Mouse (Mus musculus) adrenal gland (tissue): ENCODE data around the gene Fut9.

Experiments used
- intact Hi-C: fragments of 180-260 bp; cut with DNase I; formaldehyde crosslinking; loops from one replicate; pipeline ENCODE4 v1.15.1; 2025
- long read RNA-seq, 2 experiments: library from polyadenylated mRNA; unstranded; transcript quantifications; one replicate each; pipeline ENCODE4 v2.0.0; 2020; ENCODE audit warnings: borderline replicate concordance in 1 of 2; ENCODE audit not compliant: insufficient replicate concordance in 1 of 2

Gene Fut9
- long read RNA-seq, experiment 1, result 0 reads
- long read RNA-seq, experiment 2, result 0 reads

DNA sequence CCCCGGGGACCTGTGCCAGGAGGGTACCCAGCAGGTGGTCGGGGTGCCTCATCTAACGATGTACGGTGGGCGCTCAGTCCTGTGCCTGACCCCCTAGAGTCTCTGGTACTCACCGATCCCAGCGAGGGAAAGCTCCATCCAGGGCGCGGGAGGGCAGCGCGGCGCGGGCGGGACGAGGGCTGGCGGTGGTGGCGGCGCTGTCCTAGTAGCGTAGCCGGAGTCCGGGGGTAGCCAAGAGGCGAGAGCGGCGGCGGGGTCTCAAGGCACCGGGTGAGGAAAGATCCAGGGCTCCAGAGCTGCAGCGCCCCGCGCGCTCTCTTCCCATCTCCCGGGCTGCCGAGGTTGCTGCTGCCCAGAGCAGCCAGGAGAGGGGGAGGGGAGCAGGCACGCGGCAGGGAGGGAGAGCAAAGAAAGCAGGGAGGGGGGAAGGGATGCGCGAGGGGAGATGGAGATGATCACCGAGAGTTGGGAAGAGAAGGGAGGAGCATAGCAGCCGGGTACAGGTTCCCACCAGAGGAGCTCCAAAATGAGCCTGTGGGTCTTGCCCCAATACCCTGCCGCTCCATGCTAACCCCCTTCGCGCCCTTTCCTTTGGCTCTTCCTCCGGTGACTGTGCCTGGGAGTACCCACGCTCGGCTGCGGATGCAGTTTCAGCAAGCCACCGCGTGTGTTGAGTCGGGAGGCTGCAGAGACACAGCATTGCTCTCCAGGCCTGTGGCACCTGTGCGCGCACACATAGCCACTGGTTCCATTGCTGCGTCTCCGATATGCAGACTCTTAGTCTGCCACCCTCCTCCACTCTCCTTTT, at the start of gene Fut9:
Gene Fut9, minus strand, starts transcription at position 769 of the 808 bp plus-strand sequence.
- intact Hi-C loops, result no loop called here

DNA sequence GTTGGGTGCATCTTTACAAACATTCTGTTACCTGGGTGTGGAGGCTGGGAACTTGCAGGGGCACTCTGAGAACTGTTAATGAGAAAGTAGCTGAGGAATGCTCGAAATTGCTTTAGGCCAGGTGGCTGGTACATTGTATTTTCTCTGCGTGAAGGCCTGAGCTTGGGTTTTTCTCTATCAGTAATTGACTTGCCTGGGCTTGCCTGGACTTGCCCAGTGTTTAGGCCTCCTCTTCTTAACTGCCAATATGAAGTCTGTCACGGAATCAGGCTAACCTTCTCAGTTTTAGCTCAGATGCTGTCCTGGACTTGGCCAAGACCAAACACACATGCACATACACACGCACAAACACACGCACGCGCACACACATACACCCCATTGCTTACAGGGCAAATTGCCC, 15.7 kb upstream of the Fut9 start:
- intact Hi-C loops, result no loop called here

DNA sequence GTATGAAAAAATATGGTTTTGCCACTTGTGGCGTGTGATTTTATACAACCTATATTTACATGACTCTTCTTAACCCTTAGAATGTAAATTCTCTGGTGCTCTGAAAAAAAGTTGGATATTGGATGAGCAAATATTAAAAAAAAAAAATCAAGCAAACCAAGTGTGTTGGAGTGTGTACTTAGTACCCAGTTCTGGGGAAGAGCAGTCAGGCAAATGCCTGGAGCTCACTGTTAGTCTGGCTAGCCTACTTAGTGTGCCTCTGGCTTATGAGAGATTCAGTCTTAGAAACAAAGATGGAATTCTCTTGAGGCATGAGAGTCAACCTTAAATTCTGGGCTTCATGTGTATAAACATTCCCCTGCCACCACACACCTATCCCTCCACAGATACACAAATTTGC, 13.3 kb upstream of the Fut9 start:
- intact Hi-C loops, result no loop called here

DNA sequence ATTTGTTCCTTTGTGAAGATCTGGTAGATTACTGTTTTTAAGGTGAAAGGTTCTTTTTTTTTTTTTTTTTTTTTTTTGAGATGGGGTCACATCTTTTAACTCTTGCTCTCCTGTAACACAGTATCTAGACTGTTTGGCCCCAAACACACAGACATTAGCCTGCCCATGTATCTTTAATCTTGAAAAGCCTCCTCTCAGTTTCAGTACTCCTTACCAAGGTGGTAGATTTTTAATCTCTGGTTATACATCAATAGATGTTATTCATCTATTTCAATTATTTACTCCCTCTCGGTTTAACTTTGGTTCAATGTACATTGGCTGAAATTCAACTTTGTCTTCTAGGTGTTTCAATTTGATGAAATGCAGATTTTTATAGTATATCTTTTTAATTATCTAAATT, 10.0 kb upstream of the Fut9 start:
- intact Hi-C loops, result no loop called here

DNA sequence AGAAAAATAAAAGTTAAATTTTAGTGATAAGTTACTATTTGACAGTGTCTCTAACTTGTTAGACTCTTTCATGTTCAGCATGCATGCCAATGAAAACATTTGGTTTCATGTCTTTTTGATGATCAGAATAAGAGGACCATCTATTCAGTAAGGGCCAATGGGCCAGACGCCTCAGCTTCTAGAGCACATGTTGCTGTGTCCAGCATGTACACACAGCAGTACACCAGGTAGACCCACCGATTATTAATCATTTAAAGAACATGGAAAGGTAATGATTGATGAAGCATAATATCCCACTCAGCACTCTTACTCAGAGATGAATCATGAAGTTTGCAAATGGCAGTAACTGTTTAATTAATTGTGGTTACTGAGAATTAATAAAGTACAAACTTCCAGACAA, 1.7 kb upstream of the Fut9 start:
- intact Hi-C loops, result no loop called here

DNA sequence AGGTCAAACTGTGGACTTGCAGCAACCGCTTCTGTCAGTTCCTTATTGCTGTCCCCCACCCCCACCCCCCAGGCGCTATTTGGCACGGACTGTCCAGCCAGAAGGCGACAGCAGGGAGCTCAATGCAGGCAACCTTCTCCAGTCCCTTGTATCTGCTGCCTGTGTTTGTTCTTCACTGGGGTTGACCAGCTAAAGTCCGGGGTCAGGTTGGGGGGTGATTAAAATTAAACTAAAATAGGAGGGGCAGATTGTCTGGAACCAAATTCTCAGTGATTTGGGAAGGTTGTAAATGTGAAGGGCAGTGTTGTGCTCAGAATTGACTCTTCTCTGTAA, 206 bp upstream of the Fut9 start:
- intact Hi-C loops, result no loop called here

DNA sequence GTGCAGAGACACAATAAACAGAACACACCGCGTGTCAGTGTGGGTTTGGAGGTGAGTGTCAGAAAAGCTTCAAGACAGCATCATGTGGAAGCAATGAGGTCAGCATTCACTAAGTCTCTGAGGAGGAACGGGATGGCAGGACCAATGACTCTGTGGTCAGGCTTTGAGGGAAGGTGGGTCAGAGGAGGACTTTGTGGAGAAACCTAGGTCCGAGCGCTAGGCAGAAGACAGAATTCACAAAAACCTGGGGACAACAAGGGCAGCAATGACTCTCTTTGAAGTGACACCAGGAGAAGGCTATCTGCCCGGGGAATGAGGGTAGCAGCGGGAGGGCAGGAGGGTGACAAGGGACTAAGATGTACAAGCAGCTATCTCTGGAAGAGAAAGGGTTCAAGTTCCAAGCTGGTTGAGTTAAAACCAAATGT, 981 bp downstream of the Fut9 start:
- intact Hi-C loops, result no loop called here

DNA sequence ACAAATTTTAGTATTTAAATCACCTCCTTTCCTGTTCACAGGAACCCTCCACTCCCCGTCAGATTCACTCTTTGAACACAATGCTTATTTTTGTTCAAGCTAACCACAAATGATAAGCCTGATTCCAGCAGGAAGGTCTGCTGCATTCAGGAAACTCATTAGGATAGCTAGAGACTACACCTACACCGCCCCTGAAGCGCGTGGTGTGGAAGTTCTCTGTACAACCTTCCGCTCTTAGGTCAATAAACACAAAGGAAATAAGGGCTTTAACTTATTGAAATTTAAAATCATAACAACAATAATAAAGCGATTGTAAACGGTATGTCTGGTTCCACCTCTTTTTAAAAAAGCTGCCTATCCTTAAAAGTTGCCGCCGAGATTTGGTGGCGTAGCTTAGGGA, 1.6 kb downstream of the Fut9 start:
- intact Hi-C loops, result no loop called here

DNA sequence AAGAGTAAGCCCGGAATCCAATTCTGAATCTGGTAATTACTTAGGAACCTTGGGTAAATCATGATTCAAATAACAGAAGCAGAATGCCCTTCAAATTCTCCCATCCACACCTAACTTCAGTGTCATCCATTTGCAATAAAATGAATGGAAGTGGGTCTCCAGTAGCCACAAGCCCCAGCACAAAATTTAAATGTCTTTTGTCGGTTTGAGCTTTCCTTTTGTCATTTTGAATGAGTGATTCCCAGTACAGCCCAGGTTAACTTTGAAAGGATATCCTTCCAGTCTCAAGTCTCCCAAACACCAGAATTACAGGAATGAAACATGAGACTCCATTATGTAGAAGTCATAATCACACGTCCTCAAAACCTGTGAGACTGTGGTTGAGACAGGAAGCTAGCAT, 3.9 kb downstream of the Fut9 start:
- intact Hi-C loops, result no loop called here

DNA sequence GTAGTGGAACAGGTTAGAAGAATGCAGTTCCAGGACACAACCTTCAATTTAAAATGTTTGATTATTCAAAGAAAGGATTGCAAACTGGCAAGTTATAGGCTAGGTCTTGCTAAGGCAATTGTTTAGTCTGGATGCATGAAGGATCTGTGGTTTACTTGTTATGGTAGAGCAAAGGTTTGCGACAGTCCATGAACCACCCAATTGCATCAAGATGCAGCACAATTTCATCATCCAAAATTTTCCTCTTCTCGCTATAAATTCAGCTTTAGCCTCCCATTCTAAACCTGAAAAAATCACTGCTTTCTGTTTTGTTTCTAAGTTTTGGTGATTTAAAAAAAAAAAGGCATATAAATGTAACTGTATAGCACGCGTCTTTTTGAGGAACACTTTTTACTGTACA, 14.8 kb downstream of the Fut9 start:
- intact Hi-C loops, result no loop called here

DNA sequence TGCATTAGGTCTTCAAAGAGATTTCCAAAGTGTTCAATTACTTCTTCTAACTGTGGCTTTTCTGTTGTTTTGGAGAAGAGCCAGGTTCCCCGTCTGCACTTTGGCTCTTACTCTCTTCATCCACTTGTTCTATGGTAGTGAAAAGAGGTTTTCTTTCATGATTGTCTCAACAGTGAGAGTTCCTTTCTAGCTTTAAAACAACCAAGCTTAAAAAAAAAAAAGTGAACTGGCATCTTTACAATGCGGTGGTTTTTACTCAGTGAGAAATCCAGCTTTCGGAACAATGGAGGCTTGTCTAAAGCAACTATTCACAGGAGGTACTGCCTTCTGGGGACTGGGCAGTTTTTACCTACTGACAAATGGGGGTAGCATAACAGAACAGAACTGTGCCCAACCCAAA, 31.4 kb downstream of the Fut9 start:
- intact Hi-C loops, result no loop called here

DNA sequence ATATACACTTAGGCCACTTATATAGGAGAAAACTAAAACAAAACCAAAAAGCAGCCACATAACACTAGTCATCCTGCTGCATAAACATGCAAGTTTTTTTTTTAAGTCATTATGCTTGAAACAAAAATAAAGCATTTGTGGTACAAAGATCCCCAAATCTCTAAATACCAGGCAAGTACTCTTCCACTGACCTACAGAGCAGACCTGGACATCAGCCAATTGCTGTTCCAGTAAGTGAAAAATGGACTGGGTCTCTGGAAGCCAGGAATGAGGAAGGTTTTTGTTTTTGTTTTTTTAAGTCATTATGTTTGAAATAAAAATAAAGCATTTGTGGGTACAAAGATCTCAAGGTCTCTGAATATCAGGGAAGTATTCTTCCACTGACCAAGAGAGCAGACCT, 37.0 kb downstream of the Fut9 start:
- intact Hi-C loops, result no loop called here

DNA sequence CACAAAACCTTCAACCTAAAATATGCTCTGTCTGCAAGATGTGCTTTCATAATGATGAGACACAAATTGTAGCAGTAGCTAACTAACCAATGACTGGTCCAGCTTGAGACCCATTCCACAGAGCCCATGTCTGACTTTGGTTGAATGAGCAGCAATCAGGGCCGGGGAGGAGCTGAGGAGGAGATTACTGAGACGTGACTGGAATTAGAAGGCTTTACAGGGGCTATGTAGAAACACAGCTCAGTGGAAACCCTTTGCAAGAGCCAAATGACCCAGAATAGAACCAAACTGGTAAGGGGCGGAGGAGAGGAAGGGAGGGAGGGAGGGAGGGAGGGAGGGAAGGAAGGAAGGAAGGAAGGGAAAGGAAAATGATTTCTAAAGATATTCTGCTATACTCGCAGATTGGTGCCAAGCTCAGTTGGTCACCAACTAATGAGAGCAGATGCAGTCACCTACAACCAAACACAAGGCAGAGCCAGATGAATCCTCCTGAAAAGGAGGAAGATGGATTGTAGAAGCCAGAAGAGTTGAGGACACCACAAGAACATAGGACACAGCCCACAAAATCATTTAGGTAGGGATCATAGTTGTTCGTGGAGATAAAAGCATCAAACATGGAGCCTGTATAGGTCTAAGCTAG, 42.0 kb downstream of the Fut9 start:
- intact Hi-C loops, result no loop called here

DNA sequence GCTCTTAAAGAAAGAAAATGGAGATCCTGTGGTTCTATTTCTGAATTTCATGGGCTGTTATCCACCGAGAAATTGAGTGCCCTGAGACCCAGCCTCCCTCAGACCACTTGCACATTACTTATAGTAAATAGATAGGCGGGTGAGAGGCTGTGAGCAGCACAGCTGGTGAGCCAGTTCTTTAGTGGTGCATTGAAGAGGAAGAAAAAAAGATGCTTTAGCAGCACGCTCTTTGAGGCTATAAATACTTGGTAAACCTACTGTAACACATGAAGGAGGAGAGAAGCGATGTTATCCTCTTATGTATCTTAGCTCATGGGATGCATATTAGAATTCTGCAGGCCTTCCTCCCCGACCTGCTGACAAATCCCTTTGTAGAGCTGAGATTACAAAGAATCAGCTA, 58.5 kb downstream of the Fut9 start:
- intact Hi-C loops, result no loop called here

DNA sequence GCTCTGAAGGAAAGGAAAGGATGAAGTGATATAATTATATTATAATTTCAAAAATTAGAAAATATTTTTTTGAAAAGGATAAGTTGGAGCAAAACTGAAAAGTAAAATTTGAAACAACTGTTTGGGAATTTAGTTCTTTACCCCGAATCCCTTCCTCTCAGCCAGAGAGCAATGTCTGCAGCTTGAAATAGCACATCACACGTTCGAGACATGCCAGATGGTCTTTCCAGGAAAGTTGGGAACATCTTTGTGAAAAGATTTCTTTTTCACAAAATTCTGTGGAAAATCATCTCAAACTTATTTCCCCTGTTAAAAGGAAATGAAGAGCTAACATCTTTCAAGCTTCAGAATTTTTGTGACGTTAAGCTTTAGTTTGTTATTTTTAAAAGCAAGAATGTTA, 61.3 kb downstream of the Fut9 start:
- intact Hi-C loops, result no loop called here

DNA sequence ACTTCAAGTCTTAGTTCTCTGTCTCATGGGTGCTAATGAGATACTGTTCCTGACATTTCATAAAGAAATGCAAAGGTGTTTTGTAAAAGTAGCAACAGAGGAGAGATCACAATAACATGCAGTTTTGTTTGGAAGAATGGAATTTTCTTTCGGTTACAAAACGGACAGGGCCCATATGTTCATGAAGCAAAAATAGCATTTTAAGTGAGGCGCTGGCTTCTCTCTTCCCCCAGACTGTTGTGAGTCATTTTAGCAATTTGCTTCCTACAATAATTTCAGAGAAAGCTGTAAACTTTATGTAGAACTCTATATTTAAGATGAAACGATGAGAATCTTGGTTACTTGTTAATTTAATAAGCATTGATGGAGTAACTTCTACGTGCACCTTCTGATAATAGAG, 78.5 kb downstream of the Fut9 start:
- intact Hi-C loops, result no loop called here

DNA sequence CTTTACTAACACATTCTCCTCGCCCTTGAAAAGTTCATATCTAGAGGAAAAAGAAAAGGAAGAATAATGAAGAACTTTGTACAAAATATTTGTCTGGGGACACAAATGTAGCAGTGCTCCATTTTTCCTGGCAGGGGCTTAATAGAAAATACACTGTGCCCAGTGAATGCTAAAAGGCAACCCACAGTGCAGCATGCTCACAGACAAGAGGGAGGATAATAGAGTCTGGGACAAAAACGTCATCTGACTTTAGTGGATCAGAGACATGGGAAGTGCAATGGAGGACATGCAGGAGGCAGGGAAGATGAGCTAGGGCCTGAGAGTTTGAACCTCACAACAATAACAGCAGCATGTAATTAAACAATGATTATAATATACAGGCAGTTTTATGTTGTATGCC, 86.1 kb downstream of the Fut9 start:
- intact Hi-C loops, result no loop called here

DNA sequence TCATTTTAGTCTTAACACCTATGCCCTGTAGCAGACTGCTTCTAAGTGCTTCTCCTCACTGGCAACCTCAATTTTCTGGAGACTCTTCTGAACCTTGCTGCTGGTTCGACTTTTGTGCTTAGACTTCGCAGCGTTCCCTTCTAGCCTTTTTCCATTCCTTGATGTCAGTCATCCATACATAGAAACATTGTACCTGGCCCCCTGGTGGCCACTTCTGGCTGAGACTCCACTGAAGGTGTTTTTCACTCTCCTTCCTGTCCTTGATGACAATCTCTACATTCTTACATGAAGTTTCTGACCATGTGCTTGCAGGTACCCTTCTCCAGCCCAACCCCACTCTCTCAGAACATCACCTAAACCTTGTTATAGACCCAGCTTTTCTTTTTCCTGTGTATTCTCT, 115.1 kb downstream of the Fut9 start:
- intact Hi-C loops, result no loop called here

DNA sequence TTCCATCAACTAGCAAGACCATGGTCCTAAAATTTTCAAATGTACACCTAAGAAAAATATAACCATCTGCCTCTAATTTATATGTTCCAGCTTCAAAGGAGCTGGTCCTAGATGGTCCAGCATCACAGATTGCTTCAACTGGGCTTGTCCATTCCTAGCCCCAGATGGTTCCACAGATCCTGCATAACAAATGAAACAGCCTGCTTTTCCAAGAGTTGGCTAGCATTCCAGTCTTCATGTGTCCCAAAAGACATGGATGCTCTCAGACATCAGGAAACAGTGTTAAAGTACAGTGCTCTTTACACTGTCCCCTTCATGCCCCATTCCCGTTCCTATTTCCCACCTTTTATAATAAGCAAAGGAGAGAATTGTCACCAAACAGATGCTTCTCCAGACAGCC, 135.8 kb downstream of the Fut9 start:
- intact Hi-C loops, result no loop called here

DNA sequence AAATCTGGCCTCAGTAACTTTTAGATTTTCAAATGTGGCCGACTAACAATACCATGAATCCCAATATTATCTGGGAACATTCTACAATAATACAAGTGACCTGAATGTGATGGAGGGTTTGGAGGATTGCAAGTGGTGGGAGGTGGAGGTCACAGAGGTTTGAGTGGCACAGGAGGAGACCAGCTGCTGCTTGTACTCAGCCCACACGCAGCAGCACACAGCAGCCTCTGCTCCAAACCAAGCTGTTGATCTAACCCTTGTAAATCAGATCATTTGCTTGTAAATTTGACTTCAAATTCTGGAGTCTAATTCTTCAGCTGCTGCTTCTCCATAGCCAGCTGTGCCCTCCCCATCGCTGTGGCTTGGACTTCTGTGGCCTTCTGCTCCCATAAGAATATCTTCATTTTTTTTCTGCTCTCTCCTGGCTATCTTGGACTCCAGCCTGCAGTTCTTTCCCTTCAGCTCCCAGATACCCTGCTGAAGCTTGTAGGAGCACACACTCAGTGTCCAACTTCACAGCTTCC, 138.8 kb downstream of the Fut9 start:
- intact Hi-C loops, result no loop called here

DNA sequence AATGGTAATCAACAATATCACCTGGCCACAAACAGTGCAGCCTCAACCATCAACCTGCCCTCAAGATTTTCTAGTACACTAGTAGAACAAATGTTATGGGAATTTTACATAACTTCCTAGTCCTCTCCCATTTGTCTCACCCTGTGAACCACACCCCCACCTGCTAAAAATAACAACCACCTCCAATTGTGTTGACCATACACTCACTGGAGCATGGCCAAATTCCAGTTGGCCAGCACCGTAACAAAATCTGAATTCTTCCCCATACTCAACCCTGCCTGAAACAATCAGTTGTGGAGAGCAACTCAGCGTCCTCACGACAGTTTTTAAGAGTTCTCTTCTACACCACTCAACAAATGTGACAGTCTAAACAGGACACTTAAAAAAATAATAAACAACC, 141.3 kb downstream of the Fut9 start:
- intact Hi-C loops, result no loop called here

DNA sequence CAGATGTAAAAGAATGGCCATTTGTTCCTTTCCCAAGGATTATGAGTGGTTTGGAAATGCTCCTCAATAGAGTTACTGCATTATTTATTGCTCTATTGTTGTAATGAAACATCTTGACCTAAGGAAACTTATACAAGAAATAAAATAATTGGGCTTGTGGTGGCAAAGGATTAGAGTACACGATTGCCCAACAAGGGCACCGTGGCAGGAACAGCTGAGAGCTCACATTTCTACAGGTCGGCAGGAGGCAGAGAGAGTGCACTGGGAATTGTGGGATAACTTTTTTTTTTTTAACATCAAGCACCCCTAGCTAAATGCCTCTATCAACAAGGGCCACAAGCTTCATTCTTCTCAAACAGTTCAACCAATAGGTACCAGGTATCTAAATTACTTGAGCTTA, 148.1 kb downstream of the Fut9 start:
- intact Hi-C loops, result no loop called here

DNA sequence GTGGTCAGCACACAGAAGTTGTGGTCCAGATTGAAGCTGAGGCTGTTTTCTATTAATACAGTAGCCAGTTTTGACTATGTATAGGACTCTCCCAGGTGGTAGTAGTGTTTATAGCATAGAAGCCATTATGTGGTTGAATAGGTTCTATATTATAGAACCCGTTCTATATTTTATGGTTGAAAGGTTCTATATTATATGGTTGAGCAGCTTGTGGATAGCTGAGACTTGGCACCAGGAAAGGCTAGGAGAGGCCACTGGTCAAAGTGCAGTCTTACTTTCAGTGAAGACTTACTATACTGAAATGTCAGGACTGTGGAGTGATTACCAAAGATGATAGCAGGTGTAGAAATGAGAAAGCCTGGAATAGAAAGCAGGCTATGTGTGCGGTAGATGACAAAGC, 151.9 kb downstream of the Fut9 start:
- intact Hi-C loops, result no loop called here
